Mouse (Mus musculus): ENCODE results near the gene Ddx50. TPM values are rescaled to one million over a fixed set of nuclear protein-coding genes. Genes with fewer than 3 reads are reported as not detected.

Ddx50 gene
- total RNA-seq (2021), result 10 to 100 TPM; 78.8 to 80.0 TPM

DNA sequence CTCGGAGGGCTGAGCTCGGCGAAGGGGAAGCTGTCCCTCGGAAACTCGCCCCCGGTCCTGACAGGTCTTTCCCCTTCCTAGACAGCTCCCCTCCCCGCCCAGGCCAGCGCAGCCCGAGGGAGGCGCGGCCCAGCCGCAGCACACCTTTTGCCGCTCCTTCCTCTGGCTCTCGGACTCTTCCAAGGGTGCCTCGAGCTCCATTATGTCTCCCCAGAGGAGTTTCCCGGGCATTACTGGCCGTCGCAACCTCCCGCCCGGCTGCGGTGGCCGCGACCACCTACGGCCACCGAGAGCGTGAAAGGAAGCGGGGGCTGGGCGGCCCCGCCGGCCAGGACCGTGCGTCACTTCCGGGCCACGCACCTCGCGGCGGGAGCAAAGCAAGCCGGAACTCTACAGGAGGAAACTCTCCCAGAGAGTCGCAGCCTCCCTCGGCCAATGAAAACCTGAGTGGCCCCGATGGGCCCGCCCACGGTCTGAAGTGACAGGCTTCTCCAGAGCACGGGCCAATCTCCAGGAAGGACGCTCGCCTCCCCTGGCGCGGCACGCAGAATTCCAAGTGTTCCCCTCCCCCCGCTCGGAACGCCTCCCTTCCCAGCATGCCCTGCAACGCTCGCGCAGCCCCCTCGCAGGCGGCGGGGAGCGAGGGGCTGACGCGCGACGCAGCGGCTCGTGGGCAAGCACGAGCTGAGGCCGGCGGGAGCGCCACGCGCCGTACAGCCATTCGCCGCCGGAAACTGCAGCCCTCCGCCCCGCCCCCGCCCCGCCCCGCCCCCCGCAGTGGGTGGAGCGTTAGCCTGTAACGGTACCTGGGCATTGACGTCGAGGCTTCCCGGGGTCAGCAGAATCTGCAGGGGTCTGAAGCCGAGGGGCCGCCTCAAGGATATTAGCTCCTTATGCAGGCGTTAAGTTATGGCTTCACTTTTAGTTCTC, at the start of gene Ddx50:
TSS of gene Ddx50 (minus strand) at position 338 of the 930 bp plus-strand sequence.
- DNase-seq, result peak; percentile 99 to 100
- intact Hi-C loops (cut with DNase I), result loop anchor here (2.0 to 5.0 kb wide), 2 partner anchors 76 to 164 kb away; partner anchors contain the start of genes Stox1 and Vps26a

DNA sequence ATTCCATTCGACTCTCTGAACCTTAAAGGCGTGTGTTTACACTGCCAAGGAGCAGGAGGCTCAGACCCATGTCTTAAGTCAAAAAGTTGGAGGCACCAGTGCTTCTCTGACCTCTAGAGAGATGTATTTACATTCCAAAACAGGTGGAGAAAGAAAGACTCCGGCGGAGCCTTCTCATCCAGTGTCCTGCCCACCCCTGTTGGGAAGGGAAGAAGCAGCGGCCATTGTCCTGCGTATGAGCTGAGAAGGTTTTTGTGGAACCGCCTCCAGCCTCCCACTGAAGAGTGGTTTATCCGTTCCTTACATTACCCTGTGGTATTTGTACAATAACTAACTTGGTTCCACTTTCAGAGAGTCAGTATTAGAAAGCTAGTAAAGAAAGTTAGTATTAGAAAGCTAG, 41.8 kb upstream of the Ddx50 start:
- DNase-seq, result no peak
- intact Hi-C loops (cut with DNase I), result no loop called here

DNA sequence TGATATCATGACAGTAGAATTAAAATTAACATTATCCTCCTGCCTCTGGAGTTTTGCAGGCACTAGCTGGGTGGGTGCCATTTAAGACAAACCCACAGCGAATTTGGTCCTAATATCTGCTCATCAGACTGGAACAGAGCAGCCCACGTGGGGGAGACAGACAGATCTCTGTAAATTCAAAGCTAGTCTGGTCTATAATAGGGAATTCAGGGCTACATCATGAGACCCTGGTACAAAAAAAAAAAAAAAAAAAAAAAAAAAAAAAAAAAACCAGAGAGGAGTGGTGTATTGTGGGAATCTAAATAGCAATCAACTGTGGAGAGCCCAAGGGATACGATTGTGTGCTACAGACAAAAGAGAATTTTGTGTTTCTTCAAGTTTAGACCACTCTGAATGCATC, 41.2 kb upstream of the Ddx50 start:
- no peak for DNase-seq
- intact Hi-C loops (cut with DNase I), result no loop called here

DNA sequence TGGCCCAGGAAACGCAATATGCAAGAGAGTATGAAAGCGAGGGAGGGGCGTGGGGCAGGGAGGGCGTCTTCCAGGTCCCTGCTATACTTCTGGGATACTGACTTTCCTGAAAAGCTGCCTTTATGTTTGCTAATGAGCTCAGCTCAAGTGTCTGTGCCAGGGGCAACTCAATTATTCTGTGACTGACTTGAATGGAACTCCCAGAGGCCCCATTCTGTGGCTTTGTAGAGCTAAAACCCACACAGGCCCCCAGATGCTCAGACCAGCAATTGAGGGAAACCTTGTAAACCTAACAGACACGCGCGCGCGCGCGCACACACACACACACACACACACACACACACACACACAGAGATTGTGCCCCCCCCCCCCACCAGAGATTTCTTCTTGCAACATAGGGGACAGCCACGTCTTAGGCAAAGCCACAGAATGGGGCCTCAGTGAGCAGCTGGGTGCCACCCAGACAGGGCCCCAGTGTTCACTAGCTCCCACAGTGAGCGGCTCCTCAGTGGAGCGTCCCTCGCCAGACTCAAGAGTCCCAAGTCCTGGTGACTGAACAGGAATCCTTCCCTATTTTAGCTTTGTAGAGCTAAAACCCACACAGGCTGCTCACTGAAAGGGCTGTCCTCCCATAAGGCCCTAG, 36.1 kb upstream of the Ddx50 start:
- intact Hi-C loops (cut with DNase I), result no loop called here
- no peak for DNase-seq

DNA sequence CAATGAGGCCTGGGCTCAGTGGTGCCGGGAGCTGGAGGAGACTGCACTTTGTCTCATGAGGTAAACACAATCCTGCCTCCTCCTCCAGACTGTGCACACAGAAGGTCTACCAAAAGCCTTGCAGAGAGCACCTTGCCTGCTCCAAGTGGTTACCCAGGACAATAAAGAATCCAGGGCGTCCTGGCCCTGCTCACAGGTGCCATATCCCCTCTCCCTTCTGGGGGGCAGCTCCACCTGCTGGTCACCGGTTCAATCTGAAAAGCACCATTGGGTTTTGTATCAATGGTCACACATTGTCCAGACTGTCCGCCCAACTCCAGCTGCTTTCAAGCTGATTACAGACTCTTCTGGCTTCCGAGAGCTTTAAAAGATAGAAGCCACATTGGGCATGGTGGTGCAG, 32.0 kb upstream of the Ddx50 start:
- intact Hi-C loops (cut with DNase I), result loop anchor here (5.0 kb wide), 1 partner anchor 91 kb away; no protein-coding TSS in a partner anchor
- DNase-seq, result peak; percentile 21 to 43

DNA sequence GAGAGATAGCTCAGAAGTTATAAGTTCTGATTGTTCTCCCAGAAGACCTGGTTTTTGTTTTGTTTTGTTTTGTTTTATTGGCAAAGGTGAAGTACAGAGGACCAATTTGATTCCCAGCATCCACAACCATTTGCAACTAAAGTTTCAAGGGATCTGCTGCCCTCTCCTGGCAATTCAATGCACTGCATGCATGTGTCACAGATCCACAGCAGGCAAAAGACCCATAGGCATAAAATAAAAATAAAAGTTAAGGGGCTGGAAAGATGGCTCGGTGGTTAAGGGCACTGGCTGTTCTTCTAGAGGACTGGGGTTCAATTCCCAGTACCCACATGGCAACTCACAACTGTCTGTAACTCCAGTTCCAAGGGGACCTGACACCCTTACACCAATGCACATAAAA, 28.8 kb upstream of the Ddx50 start:
- no peak for DNase-seq
- intact Hi-C loops (cut with DNase I), result loop anchor here (5.0 kb wide), 1 partner anchor 88 kb away; no protein-coding TSS in a partner anchor

DNA sequence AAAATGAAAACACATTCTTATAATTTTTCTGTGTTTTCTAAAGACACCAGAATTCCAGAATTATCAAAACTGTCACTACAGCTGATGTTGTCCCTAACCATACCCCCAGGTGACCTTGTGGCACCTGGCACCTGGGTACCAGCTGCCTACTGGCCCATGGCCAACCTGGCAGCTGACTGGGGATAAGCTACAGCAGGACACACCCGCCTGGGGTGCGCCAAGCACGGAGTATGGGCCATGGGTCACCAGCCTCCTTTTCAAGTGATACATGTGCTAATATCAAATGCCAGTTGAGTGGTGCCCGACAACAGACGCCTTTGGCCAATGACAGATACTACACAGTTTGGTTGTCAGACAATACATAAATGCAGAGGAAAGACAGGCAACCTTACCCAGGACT, 26.3 kb upstream of the Ddx50 start:
- intact Hi-C loops (cut with DNase I), result no loop called here
- no peak for DNase-seq

DNA sequence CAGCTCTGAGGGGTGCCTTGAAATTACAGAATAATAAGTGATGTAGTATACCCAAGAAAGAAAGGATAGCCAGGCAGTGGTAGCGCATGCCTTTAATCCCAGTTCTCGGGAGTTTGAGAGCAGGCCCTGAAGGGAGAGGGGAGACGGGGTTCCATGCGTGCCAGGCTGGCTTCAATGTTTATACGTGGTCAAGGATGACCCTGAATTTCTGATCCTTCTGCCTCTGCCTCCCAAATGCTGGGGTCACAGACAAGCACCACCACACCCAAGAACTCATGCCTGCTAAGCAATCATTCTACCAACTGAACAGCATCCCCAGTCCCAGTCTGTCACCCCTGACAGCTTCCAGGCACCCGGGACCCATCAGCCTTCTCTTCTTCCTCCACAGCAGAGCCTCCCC, 25.2 kb upstream of the Ddx50 start:
- DNase-seq, result no peak
- intact Hi-C loops (cut with DNase I), result no loop called here

DNA sequence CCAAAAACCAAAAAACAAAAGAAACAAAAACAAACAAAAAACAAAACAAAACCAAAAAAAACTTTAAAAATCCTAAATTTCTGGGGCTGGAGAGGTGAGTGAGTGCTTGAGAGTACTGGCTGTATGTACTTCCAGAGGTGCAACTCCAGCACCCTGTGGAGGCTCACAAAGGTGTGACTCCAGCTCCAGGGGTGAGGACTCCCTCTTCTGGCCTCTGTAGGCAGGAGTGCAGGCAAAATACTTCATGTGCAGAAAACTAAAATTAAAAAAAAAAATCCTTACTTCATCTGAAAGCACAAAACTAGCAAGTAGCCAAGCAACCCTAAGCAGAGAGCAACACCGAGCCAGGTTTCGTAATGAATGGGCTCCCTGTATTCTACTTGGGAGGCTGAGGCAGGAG, 21.3 kb upstream of the Ddx50 start:
- no peak for DNase-seq
- intact Hi-C loops (cut with DNase I), result no loop called here

DNA sequence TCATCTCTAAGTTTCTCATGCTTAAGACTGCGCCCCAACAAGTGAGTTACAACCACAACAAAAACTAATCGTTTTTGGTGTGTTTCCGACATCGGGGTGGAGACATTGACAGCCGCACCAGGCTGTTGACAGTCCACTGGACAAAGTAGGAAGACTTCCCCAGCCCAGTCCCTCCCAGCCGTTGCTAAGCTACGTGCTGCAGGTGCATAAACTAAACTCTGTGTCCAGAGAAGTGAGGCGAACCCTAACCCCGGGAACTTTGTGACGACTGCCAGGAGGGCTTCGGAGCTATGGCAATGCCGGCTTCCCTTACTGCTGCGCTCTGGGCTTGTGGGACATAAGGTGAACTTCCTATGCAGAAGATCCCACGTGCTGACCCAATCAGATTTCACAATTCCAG, 18.2 kb upstream of the Ddx50 start:
- intact Hi-C loops (cut with DNase I), result no loop called here
- no peak for DNase-seq

DNA sequence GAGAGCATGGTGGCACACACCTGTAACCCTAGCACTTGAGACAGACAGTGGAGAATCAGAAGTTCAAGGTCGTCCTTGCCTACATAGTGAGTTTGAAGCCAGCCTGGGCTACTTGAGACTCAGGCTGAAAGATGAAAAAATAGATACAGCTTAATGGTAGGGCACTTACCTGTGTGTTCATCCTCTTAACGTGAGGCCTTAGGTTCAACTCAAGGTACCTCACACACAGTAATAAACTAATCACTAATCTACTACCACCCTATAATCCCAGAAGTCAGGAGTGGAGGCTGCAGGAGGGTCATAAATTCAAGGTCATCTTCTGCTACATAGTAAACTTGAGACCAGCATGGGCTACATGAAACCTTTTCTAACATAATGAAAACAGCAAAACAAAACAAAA, 17.4 kb upstream of the Ddx50 start:
- DNase-seq, result no peak
- intact Hi-C loops (cut with DNase I), result no loop called here

DNA sequence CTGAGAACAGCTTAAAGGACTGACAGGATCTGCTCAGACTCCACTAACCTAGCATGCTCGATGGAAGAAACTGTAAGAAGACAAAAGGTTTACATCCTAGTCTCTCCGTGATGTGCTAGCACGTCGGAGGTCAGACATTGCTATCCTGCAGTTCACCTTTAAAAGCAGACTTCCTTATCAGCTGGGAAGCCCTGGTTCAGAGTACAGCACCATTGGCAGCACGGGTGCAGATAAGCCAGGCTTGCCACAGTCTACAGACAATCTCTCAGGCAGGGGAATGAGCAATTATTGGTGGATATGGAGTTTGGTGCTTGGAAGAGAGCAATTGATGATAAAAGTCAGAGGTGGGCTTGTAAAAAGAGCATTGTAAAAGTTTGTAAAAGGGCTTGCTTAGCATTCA, 17.0 kb upstream of the Ddx50 start:
- intact Hi-C loops (cut with DNase I), result no loop called here

DNA sequence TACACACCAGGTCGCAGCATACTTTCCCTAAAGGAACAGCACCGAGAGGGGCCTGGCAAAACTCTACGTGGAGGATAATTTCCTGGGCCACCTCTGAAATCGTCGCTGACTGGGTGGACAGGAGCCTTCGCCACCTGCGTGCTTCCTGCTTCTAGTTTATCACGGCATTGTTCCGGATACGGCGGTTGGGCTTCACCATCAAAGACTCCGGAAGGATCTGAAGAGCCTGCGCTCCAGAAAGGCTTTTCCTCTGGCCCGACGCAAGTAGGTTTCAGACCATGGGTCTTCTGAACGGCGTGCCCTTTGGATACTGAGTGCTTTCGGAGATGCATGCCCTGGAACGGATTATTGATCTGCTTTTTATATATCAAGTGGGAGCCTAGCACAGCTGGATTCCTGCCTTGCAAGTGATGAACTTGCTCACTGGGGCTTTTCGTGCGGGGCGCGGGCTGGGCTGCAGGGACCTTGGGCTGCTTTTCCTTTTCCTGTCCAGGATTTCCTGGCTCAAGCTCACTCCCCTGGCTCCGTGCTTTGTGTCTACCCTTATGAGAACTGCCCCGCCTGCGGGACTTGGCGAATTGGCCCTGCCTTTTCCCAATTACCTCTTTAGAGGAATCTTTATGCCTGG, 14.1 kb upstream of the Ddx50 start:
- intact Hi-C loops (cut with DNase I), result no loop called here
- DNase-seq, result peak; percentile 72 to 81

More for the DNA sequence above, 17.0 kb upstream of the Ddx50 start:
- no peak for DNase-seq

DNA sequence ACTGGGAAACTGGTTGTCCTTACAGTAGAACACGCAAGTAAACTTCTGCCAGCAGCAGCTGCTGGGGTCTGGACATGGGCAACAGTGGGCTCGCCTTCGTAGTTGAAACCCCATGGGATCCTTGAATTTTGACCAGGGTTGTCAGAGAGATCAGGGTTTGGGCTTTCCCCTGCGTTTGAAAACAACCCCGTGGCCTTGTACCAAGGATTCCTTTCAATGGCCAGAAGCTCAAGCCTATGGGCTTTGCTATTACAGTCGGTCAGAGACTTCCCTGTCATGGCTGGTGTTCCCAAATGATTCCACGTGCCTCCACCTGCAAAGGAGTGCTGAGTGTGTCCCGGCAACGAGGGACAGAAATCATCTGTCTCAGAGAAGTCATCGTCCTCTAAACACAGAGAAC, 13.2 kb upstream of the Ddx50 start:
- intact Hi-C loops (cut with DNase I), result no loop called here

DNA sequence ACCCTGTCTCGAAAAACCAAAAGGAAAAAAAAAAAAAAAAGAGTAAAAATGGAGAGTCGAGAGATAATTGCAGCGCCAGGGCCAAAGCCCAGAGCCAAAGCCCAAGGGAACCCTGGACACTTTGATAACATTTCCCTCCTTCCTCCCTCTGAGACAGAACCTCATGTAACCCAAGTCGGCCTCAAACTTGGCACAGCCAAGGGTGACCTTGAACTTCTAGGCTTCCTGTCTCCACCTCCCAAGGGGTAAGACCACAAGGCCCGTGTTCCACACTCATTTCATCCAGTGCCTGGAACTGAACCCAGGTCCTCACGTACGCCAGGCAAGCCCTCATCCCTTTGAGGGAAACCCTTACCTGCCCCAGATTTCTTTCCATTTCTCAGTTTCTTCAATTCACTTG, 5.7 kb upstream of the Ddx50 start:
- intact Hi-C loops (cut with DNase I), result no loop called here
- peak in 1 of 2 experiments; percentile 16 for DNase-seq

More for the DNA sequence above, 13.2 kb upstream of the Ddx50 start:
- peak; percentile 13 to 20 for DNase-seq

DNA sequence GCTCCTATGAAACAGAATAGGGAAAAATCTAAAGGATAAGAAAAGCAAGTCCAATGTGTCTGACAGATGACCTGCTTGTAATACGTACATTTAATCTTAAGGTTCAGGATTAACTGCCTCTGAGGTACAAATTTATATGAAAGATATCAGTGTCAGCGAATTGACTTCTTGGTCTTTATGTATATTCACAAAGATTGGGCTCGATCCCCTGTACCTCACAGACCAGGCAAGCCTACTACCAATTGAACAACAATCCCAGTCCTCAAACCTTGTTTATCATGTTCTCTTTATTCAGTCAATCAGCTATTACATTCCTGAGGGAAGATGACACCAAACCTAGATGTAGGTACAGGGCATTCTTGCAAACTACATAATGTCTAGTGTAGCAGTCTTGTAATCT, 943 bp upstream of the Ddx50 start:
- intact Hi-C loops (cut with DNase I), result loop anchor here (2.0 to 5.0 kb wide), 2 partner anchors 75 to 165 kb away; partner anchors contain the start of genes Stox1 and Vps26a
- DNase-seq, result no peak

DNA sequence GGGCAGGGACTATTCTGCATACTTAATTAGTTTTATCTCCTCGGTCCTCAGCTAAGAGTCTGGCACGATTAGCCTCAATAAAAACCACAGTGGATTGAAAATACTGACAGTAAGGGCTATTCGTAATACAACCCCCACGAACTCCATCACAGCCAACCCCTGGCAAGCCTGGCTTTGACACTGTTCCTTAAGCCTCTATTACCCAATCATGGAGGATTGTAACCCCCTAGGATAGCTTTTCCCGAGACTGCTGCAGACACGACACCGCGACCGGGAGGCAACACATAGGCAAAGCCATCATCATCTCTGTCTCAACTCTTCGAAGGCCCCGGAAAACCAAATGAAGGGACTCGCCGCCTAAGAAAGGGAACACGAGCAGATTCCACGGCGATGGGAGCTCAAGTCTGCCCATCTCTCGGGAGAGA, 648 bp downstream of the Ddx50 start:
- no peak for DNase-seq
- intact Hi-C loops (cut with DNase I), result loop anchor here (2.0 to 5.0 kb wide), 2 partner anchors 76 to 163 kb away; partner anchors contain the start of genes Stox1 and Vps26a

DNA sequence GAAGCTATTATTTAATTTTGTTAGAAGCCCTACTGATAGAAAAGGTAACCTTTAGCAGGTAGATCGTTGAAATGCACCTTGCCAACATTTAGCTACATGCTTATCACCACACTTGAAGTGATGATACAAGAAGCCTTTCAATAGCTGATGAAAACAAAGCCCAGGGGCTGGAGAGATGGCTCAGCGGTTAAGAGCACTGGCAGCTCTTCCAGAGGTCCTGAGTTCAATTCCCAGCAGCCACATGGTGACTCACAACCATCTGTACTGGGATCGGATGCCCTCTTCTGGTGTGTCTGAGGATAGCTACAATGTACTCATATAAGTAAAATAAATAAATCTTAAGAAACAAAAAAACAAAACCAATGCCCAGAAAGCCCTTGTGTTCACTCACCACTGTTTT, 46.9 kb downstream of the Ddx50 start:
- intact Hi-C loops (cut with DNase I), result no loop called here

DNA sequence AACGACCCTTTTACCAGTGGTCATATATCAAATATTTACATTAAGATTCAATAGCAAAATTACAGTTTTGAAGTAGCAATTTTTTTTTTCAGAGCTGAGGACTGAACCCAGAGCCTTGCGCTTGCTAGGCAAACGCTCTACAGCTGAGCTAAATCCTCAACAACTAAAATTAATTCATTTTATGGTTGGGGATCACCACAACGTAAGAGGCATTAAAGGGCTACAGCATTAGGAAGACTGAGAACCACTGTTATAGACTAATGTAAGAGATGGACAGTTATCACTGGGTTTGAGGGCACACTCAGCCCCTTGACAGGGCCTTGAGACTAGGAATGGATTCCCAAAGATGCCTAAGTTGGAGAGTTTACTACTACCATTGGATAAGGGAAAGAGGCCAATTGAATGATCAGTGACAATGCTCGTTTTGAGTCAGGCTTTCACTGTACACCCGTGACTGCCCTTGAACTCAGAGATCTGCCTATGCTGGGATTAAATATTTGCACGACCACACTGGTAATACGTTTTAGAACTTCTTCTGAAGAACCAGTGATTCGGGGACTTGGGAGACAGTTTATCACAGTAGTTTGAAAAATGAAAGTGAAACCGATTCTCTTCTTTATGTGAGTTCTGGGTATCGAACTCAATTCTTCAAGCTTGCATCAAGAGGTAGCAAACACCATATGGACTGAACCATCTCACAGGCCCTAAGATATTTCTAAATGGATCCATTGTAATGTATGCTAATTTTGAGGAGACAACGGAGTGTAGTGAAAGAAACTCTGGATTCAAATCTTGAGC, 47.6 kb downstream of the Ddx50 start:
- intact Hi-C loops (cut with DNase I), result no loop called here
- DNase-seq, result no peak

More for the DNA sequence above, 46.9 kb downstream of the Ddx50 start:
- no peak for DNase-seq
